Mouse (Mus musculus) lung, embryonic 14.5 days (tissue): ENCODE results near the gene Tm4sf20. TPM values are rescaled to one million over a fixed set of nuclear protein-coding genes. Genes with fewer than 3 reads are reported as not detected.

Experiments used
- ATAC-seq: fragments of 200-750 bp; cut with Nextera tagmentation; 2 replicates; pipeline ENCODE4 v1.8.0; 2017; ENCODE audit warnings: mild to moderate bottlenecking, moderate TSS enrichment, moderate library complexity; ENCODE audit not compliant: insufficient read depth
- DNase-seq: peaks from one replicate; pipeline ENCODE4 v3.0.0-alpha.2; 2015
- H3K27ac ChIP-seq: fragments of 300-500 bp; sonication (generic); 2 replicates; pipeline ENCODE4 v1.5.1; 2014; ENCODE audit warnings: low read depth, mild to moderate bottlenecking, moderate library complexity
- H3K27me3 ChIP-seq: fragments of 300-500 bp; sonication (generic); 2 replicates; pipeline ENCODE4 v1.6.1; 2014; ENCODE audit warnings: low read length, control low read depth; ENCODE audit not compliant: insufficient read depth
- H3K36me3 ChIP-seq: fragments of 300-500 bp; sonication (generic); 2 replicates; pipeline ENCODE4 v1.6.1; 2014; ENCODE audit warnings: control low read depth; ENCODE audit not compliant: insufficient read depth
- H3K4me1 ChIP-seq: fragments of 300-500 bp; sonication (generic); 2 replicates; pipeline ENCODE4 v1.6.1; 2014; ENCODE audit warnings: antibody characterized with exemption, control low read depth; ENCODE audit not compliant: insufficient read depth
- H3K4me2 ChIP-seq: fragments of 300-500 bp; sonication (generic); 2 replicates; pipeline ENCODE4 v1.6.1; 2014; ENCODE audit warnings: mild to moderate bottlenecking
- H3K4me3 ChIP-seq: fragments of 300-500 bp; sonication (generic); 2 replicates; pipeline ENCODE4 v1.5.1; 2014; ENCODE audit warnings: low read depth, low read length
- H3K9ac ChIP-seq: fragments of 300-500 bp; sonication (generic); 2 replicates; pipeline ENCODE4 v1.6.1; 2014
- H3K9me3 ChIP-seq: fragments of 300-500 bp; sonication (generic); 2 replicates; pipeline ENCODE4 v1.6.1; 2016; ENCODE audit warnings: low read depth, low read length, control low read depth
- CTCF ChIP-seq: IDR thresholded peaks from 2 replicates; pipeline ENCODE4 v1.5.1; 2016; ENCODE audit warnings: antibody characterized with exemption, low read depth
- WGBS: fragments of 180-500 bp; shearing (Covaris S2); extraction: QIAGEN DNeasy Blood & Tissue Kit; methylation state at CpG from one replicate; pipeline ENCODE4 v1.1.7; 2014; 5-methylcytosine and 5-hydroxymethylcytosine counted together
- polyA plus RNA-seq: library from polyadenylated mRNA; unstranded; fragments of >200 nt; fragmentation: Nextera tagmentation; extraction: Ambion mirVana; gene quantifications from 2 replicates; pipeline ENCODE4 v1.2.1, GENCODE M21; 2014

The Tm4sf20 gene
- polyA plus RNA-seq, 1 experiment from 2014 or later: not detected

GRCm38 (mm10) chr1:82762274-82762673, 6.0 kb downstream of the Tm4sf20 start:
- 80% methylated on average over 1 of the region's 1 CpGs for WGBS
- no peaks in the 10 kb centered on the region for H3K4me1 ChIP-seq
- H3K36me3 ChIP-seq: peaks cover 10% of the 10 kb centered on the region; the same call in 1 of the 2 replicates
- H3K27ac ChIP-seq: no peak overlapping the region
- TF ChIP-seq CTCF: peak; percentile 20; the same call in 1 of the 2 replicates
- H3K4me3 ChIP-seq: no peak overlapping the region
- H3K9me3 ChIP-seq: no peaks in the 10 kb centered on the region
- ATAC-seq (no peak), DNase-seq (no peak)
- no peaks in the 10 kb centered on the region for H3K27me3 ChIP-seq
- no peak overlapping the region for H3K4me2 ChIP-seq
- H3K9ac ChIP-seq: no peak overlapping the region

GRCm38 (mm10) chr1:82761454-82762169, 6.6 kb downstream of the Tm4sf20 start:
- Histone ChIP-seq H3K4me1 (no peaks in the 10 kb centered on the region), H3K9me3 (no peaks in the 10 kb centered on the region), H3K9ac (no peak overlapping the region), H3K36me3 (peaks cover 10% of the 10 kb centered on the region; the same call in 1 of the 2 replicates), H3K27ac (no peak overlapping the region), H3K27me3 (no peaks in the 10 kb centered on the region), H3K4me2 (no peak overlapping the region), H3K4me3 (no peak overlapping the region)
- ATAC-seq (no peak), DNase-seq (no peak)
- WGBS: 90% methylated on average over 8 of the region's 8 CpGs
- no peak for TF ChIP-seq CTCF

- no peaks in the 10 kb centered on the region for H3K9me3 ChIP-seq
- H3K4me3 ChIP-seq: no peak overlapping the region
- peaks cover 26% of the 10 kb centered on the region; the same call in 1 of the 2 replicates for H3K36me3 ChIP-seq
- no peak overlapping the region for H3K27ac ChIP-seq
- no peak for ATAC-seq
- H3K27me3 ChIP-seq: no peaks in the 10 kb centered on the region
- H3K4me1 ChIP-seq: no peaks in the 10 kb centered on the region
- DNase-seq: peak; percentile 41
- H3K9ac ChIP-seq: no peak overlapping the region
- 88% methylated on average over 1 of the region's 1 CpGs for WGBS
- H3K4me2 ChIP-seq: no peak overlapping the region
- peak; percentile 48 for TF ChIP-seq CTCF
Observed at GRCm38 (mm10) chr1:82759520-82759919, 8.7 kb downstream of the Tm4sf20 start.

- H3K36me3 ChIP-seq: peaks cover 30% of the 10 kb centered on the region
- no peaks in the 10 kb centered on the region for H3K27me3 ChIP-seq
- WGBS: 91% methylated on average over 2 of the region's 2 CpGs
- no peaks in the 10 kb centered on the region for H3K4me1 ChIP-seq
- H3K4me2 ChIP-seq: no peak overlapping the region
- no peak for ATAC-seq
- no peak overlapping the region for H3K27ac ChIP-seq
- no peak overlapping the region for H3K9ac ChIP-seq
- no peaks in the 10 kb centered on the region for H3K9me3 ChIP-seq
- no peak for TF ChIP-seq CTCF
- no peak for DNase-seq
- no peak overlapping the region for H3K4me3 ChIP-seq
Observed at GRCm38 (mm10) chr1:82747714-82748452, 20.4 kb downstream of the Tm4sf20 start.

GRCm38 (mm10) chr1:82746408-82746807, 21.9 kb downstream of the Tm4sf20 start:
- WGBS: 84% methylated on average over 4 of the region's 4 CpGs
- H3K9me3 ChIP-seq: no peaks in the 10 kb centered on the region
- no peak for TF ChIP-seq CTCF

GRCm38 (mm10) chr1:82743962-82744361, 24.3 kb downstream of the Tm4sf20 start:
- no peak for TF ChIP-seq CTCF
- H3K4me2 ChIP-seq: no peak overlapping the region
- no peak for ATAC-seq
- H3K9ac ChIP-seq: no peak overlapping the region
- no peaks in the 10 kb centered on the region for H3K4me1 ChIP-seq
- H3K27ac ChIP-seq: no peak overlapping the region
- H3K27me3 ChIP-seq: no peaks in the 10 kb centered on the region
- H3K4me3 ChIP-seq: no peak overlapping the region
- H3K9me3 ChIP-seq: no peaks in the 10 kb centered on the region
- DNase-seq: no peak
- 87% methylated on average over 3 of the region's 3 CpGs for WGBS
- H3K36me3 ChIP-seq: peaks cover 34% of the 10 kb centered on the region

More at GRCm38 (mm10) chr1:82746408-82746807, 21.9 kb downstream of the Tm4sf20 start:
- no peak overlapping the region for H3K4me3 ChIP-seq
- DNase-seq: no peak
- H3K27me3 ChIP-seq: no peaks in the 10 kb centered on the region
- H3K4me1 ChIP-seq: no peaks in the 10 kb centered on the region
- no peak overlapping the region for H3K27ac ChIP-seq
- peaks cover 31% of the 10 kb centered on the region for H3K36me3 ChIP-seq
- no peak for ATAC-seq
- no peak overlapping the region for H3K9ac ChIP-seq
- H3K4me2 ChIP-seq: no peak overlapping the region

GRCm38 (mm10) chr1:82741539-82741938, 26.7 kb downstream of the Tm4sf20 start:
- Histone ChIP-seq H3K27me3 (no peaks in the 10 kb centered on the region), H3K9me3 (no peaks in the 10 kb centered on the region), H3K4me3 (no peak overlapping the region), H3K36me3 (peaks cover 47% of the 10 kb centered on the region), H3K4me2 (no peak overlapping the region), H3K4me1 (no peaks in the 10 kb centered on the region), H3K27ac (no peak overlapping the region), H3K9ac (no peak overlapping the region)
- TF ChIP-seq CTCF: no peak
- DNase-seq (no peak), ATAC-seq (no peak)
- WGBS: 85% methylated on average over 7 of the region's 7 CpGs
